Mouse (Mus musculus) cortical plate, adult 2 months (tissue): ENCODE measurements at regions not wholly inside any gene's neighbourhood (a gene's known extent, or its start where the extent isn't known, plus 50 kb on each side); places are given as distances from the start of the nearest gene placed in this dataset.

ENCODE experiments used
- CTCF ChIP-seq: fragments of 200-500 bp; IDR thresholded peaks from 2 replicates; pipeline ENCODE4 v1.5.1; 2011; ENCODE audit warnings: mild to moderate bottlenecking, control low read depth, low read length; ENCODE audit not compliant: insufficient read depth; ENCODE audit errors: extremely low read depth
- POLR2A ChIP-seq: fragments of 200-500 bp; IDR thresholded peaks from 2 replicates; pipeline ENCODE4 v1.6.1; 2011; ENCODE audit warnings: mild to moderate bottlenecking, low read length, control low read depth; ENCODE audit not compliant: insufficient read depth; ENCODE audit errors: extremely low read depth

GRCm38 (mm10) chr13:71269496-71269895 lies 427.9 kb upstream of the Adamts16 start:
- TF ChIP-seq CTCF (no peak), POLR2A (no peak)
